Mouse (Mus musculus): Measurements from ENCODE around the gene Cldn2. TPM values are rescaled to one million over a fixed set of nuclear protein-coding genes. Genes with fewer than 3 reads are reported as not detected.
"Not testable (repeated sequence)": the region's sequence is repeated elsewhere in the genome, so short reads cannot be mapped to it uniquely, and the experiment has no call there.

The Cldn2 gene
- polyA plus RNA-seq (2016; fragmentation: Nextera tagmentation; extraction: Ambion mirVana) = 1.0 TPM in 1 of 2 replicates, not detected in the other

DNA sequence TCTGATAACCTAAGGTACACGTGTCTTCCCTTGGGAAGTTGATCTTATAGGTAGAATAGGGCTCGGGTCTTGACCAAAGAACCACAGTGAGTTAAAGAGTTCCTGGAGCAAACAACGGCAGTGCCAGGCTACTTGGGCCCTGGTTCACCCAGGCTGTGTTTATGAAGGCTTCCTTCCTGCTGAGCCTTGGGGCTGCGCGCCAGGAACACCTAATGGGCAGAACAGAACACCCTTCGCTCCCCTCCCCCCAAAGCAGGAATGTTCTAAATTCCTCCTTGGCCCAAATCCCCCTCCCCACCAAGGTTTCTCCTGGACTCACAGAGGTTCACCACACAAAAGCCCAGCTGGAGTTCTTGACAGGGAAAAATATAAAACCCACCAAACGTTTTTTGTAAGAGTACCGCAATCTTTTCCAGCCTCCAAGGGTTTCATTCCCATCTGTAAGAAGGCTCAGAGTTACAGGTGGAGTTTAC is at the start of gene Cldn2:
Gene Cldn2 (plus strand): TSS at position 423 of the 473 bp plus-strand sequence.
- H3K27ac ChIP-seq = no peak within 1 kb of the TSS
- no peak within 1 kb of the TSS for H3K4me2 ChIP-seq
- peaks cover 58% of the 10 kb centered on the region for H3K27me3 ChIP-seq
- WGBS = 58% methylated on average over 8 of the region's 8 CpGs
- no peaks in the 10 kb centered on the region for H3K4me1 ChIP-seq (replicated peaks)
- H3K9ac ChIP-seq (replicated peaks) = no peak within 1 kb of the TSS
- no peak within 1 kb of the TSS for H3K4me3 ChIP-seq (replicated peaks)
- ATAC-seq (ENCODE audit: insufficient number of reproducible peaks, insufficient read depth, low FRiP score, low TSS enrichment, low read depth) = no peak
- H3K36me3 ChIP-seq = no peaks in the 10 kb centered on the region
- no peaks in the 10 kb centered on the region for H3K9me3 ChIP-seq

DNA sequence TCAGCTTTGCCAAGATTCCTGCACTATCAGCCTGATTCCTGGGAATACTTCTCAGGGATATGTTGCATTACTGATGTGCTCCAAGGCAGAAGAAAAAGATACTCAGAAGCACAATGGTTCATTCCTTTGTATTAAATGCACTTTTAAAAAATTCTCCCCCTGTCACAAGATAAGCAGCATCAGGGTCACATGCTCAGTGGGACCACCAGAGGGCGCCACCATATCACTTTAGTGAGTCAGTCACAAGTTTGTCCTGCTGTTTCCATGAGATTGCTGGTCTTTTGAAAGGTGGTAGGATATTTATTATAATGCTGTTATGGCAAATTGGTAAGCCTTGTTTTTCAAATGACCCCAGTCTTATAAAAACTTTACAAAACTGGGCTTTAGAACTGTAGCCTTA is 48.8 kb upstream of the Cldn2 start:
- no peak overlapping the region for H3K27ac ChIP-seq
- no peaks in the 10 kb centered on the region for H3K36me3 ChIP-seq
- H3K27me3 ChIP-seq = peaks cover 3% of the 10 kb centered on the region
- no peak overlapping the region for H3K4me2 ChIP-seq
- WGBS = 0% methylated on average over 1 of the region's 1 CpGs
- H3K4me1 ChIP-seq (replicated peaks) = no peaks in the 10 kb centered on the region
- no peaks in the 10 kb centered on the region for H3K9me3 ChIP-seq
- no peak overlapping the region for H3K9ac ChIP-seq (replicated peaks)
- no peak overlapping the region for H3K4me3 ChIP-seq (replicated peaks)
- ATAC-seq (ENCODE audit: insufficient number of reproducible peaks, insufficient read depth, low FRiP score, low TSS enrichment, low read depth) = no peak

DNA sequence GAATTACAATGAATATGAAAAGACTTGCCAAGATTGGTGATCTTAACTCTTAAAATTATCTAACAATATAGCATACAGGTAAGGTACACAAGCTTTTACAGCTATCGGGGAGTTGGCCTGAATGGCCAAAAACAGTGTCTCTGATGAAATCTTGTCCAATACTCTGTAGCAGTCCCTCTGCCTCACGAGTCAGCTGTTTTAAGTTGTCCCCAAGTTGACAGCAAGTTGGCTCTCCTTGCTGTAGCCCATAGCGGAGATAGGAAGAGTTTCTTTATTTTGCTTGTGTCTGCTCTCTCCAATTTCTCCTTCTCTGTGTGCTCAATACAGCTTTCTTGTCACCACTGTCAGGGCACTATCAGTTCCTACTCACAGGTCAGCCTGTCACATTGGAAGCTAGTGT is 42.0 kb upstream of the Cldn2 start:
- not testable (repeated sequence) for H3K36me3 ChIP-seq; H3K4me3 ChIP-seq (replicated peaks); H3K9me3 ChIP-seq; H3K27me3 ChIP-seq; H3K4me2 ChIP-seq; H3K27ac ChIP-seq; ATAC-seq (ENCODE audit: insufficient number of reproducible peaks, insufficient read depth, low FRiP score, low TSS enrichment, low read depth); H3K9ac ChIP-seq (replicated peaks); H3K4me1 ChIP-seq (replicated peaks)
- WGBS = 83% methylated on average over 3 of the region's 3 CpGs

DNA sequence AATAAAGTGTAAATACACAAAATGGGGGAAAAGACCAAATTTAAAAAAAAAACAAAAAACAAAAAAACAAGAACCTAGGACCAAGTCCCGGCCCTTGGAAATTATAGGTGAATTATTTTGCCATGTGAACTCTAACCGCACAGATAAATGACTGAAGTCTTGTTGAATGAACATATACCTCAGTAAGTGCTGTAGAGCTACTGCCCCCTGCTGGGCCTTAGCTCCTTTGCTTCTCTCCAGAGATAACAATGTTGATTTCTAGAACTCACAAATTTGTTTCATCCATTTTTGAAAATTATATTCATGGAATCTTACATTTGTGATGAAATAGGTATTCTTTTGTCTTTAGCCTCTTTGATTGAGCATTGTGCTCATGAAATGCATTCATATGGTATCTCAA is 38.1 kb upstream of the Cldn2 start:
- Histone ChIP-seq H3K9ac (replicated peaks) (no peak overlapping the region), H3K9me3 (no peaks in the 10 kb centered on the region), H3K27me3 (peaks cover 3% of the 10 kb centered on the region; the same call in 1 of the 2 replicates), H3K4me3 (replicated peaks) (no peak overlapping the region), H3K27ac (no peak overlapping the region), H3K4me1 (replicated peaks) (no peaks in the 10 kb centered on the region), H3K36me3 (no peaks in the 10 kb centered on the region), H3K4me2 (no peak overlapping the region)
- ATAC-seq (ENCODE audit: insufficient number of reproducible peaks, insufficient read depth, low FRiP score, low TSS enrichment, low read depth) = no peak
- WGBS = 73% methylated on average over 2 of the region's 2 CpGs

DNA sequence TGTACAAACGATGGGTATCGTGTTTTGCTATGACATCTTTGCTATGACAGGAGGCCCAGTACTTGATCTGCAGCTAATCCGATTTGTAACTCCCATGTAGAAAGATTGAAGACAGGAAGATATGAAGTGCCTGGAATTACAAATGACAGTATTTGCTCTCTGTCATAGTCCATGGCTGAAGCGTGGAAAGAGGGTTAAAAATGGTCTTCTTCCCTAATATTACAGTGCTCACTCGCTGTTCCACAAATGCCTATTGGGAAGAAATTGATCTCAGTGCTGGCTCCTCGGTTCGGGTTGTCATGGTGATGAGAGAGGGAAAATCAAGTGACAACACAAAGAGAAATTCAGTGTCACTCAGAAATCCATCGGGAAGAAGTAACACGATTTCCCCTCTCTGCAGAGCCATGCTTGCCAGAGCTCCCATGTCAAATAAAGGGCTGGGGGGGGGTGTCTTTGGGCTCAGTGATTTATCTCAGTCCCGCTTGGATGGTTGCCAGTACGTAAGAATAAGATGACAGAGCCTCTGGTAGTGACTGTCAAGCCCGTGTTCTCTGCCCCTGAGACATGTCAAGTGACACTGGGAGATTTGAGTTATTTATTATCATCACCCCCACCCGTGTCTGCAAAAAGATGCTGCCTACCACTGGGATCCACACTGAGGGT is 30.5 kb upstream of the Cldn2 start:
- no peak overlapping the region for H3K4me3 ChIP-seq (replicated peaks)
- H3K27ac ChIP-seq = no peak overlapping the region
- H3K9me3 ChIP-seq = no peaks in the 10 kb centered on the region
- H3K4me2 ChIP-seq = no peak overlapping the region
- WGBS = 79% methylated on average over 13 of the region's 13 CpGs
- H3K27me3 ChIP-seq = peaks cover 23% of the 10 kb centered on the region
- no peaks in the 10 kb centered on the region for H3K36me3 ChIP-seq
- no peak for ATAC-seq (ENCODE audit: insufficient number of reproducible peaks, insufficient read depth, low FRiP score, low TSS enrichment, low read depth)
- H3K9ac ChIP-seq (replicated peaks) = no peak overlapping the region
- no peaks in the 10 kb centered on the region for H3K4me1 ChIP-seq (replicated peaks)

DNA sequence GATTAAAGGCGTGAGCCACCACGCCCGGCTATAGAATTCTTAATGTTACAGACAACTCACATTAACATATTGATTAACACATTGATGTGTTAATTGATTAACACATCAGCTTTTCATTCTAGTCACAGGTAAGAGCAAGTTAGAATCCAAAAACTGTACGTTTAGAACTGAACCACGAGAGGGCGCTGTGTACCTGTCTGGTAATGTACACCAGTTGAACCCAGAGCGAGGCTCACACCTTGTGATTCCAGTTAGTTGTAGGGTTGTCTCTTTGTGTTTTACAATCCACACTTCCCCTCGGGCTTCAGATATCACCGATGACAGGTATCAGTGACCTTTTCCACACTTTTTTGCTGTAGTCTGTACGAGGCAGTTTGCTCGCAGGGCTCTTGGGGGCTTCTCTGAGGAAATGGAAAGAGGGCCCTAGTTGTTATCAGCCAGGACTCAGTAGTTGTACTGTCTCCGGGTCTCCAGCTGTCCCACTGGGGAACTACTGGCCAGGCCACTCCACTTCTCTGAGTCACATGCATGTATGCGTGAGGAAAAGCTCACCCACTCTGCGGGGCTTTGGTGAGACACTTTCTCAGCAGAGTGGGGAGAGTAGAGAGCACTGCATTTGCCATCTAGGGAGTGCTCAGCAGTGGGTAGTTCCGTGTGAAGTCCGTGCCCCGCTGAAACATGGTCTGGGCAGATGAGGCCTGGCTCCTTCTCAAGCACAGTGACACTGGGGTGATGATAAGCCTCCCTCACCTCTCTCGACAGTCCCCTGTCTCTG is 26.1 kb upstream of the Cldn2 start:
- 29% methylated on average over 18 of the region's 18 CpGs for WGBS
- Histone ChIP-seq H3K27me3 (peaks cover 30% of the 10 kb centered on the region), H3K36me3 (no peaks in the 10 kb centered on the region)

DNA sequence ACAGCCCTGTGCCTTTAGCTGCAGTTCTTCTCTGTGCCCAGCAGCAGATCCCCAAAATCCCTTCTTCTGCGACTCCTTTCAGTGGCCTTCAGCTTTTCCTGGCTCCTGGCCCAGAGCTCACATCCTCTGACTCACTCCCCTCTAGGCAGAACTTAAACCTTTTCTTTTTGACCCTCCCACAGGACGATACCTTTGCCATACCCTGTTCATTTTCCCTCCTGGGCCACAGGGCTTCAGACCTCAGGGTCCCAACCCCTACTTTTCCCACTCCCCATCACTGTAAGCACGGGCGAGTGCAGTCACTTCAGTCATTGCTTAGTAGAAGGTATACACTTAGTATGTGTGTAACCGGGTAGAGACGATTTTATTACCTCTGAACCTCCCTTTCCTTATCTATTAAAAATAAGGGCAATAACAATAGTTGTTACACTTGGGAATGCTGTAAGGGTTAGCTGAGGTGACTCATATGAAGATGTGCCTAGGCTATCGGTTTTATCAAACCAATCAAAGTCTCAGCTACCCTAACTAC is 25.5 kb upstream of the Cldn2 start:
- Histone ChIP-seq H3K9me3 (no peaks in the 10 kb centered on the region), H3K4me3 (replicated peaks) (no peak overlapping the region), H3K36me3 (no peaks in the 10 kb centered on the region), H3K27me3 (peaks cover 27% of the 10 kb centered on the region), H3K9ac (replicated peaks) (no peak overlapping the region), H3K4me2 (no peak overlapping the region), H3K27ac (no peak overlapping the region), H3K4me1 (replicated peaks) (no peaks in the 10 kb centered on the region)
- 0 out of 2 replicates have a peak, but pooled peaks have one; percentile 26 for ATAC-seq (ENCODE audit: insufficient number of reproducible peaks, insufficient read depth, low FRiP score, low TSS enrichment, low read depth)
- 60% methylated on average over 7 of the region's 7 CpGs for WGBS

More for the DNA sequence above, 26.1 kb upstream of the Cldn2 start:
- no peaks in the 10 kb centered on the region for H3K9me3 ChIP-seq
- no peak overlapping the region for H3K4me2 ChIP-seq
- no peak overlapping the region for H3K27ac ChIP-seq
- no peaks in the 10 kb centered on the region for H3K4me1 ChIP-seq (replicated peaks)
- no peak overlapping the region for H3K9ac ChIP-seq (replicated peaks)
- no peak overlapping the region for H3K4me3 ChIP-seq (replicated peaks)
- no peak for ATAC-seq (ENCODE audit: insufficient number of reproducible peaks, insufficient read depth, low FRiP score, low TSS enrichment, low read depth)

DNA sequence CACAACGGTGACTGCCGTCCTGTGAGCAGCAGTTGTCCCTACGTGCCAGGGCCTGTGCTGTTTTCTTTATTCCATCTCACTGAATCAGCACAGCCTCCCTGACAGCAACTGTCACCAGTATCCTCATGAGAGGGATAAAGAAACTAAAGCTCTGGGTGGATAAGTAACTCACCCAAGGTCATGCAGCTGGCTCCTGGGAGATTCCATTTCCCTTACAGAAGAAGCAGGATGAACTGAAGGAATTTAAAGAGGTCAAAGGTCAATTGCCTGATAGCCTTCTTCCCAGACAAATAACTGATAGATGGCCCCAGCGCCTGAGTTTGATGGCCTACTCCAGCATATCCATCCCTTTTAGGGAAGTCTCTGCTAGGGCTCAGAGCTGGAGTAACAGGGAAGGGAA is 23.3 kb upstream of the Cldn2 start:
- no peaks in the 10 kb centered on the region for H3K9me3 ChIP-seq
- WGBS = 36% methylated on average over 4 of the region's 4 CpGs
- H3K4me3 ChIP-seq (replicated peaks) = no peak overlapping the region
- ATAC-seq (ENCODE audit: insufficient number of reproducible peaks, insufficient read depth, low FRiP score, low TSS enrichment, low read depth) = no peak
- no peaks in the 10 kb centered on the region for H3K4me1 ChIP-seq (replicated peaks)
- H3K9ac ChIP-seq (replicated peaks) = no peak overlapping the region
- no peak overlapping the region for H3K27ac ChIP-seq
- H3K4me2 ChIP-seq = no peak overlapping the region
- H3K36me3 ChIP-seq = no peaks in the 10 kb centered on the region
- H3K27me3 ChIP-seq = peaks cover 37% of the 10 kb centered on the region

DNA sequence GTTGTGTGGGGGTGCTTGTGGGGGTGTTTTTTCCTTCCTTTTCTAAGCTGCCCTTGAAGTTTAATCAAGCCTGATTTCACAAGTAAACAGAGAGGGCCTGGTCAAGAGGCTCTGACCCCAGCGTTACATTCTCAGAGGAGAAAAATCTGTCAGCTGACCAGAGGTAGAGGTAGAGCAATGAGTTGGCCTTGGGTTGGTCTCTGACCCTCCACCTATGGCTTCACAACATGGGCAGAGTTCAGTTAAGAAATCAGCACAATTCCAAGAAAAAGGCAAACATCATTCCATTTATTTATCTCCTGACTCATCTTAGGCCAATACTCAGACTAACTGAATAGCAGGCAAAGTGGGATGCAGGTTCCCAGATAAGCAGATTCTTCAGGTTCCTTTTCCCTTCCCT is 21.7 kb upstream of the Cldn2 start:
- Histone ChIP-seq H3K4me3 (replicated peaks) (no peak overlapping the region), H3K27me3 (peaks cover 41% of the 10 kb centered on the region), H3K4me2 (no peak overlapping the region), H3K36me3 (no peaks in the 10 kb centered on the region), H3K4me1 (replicated peaks) (no peaks in the 10 kb centered on the region), H3K27ac (no peak overlapping the region), H3K9me3 (no peaks in the 10 kb centered on the region), H3K9ac (replicated peaks) (no peak overlapping the region)
- no peak for ATAC-seq (ENCODE audit: insufficient number of reproducible peaks, insufficient read depth, low FRiP score, low TSS enrichment, low read depth)
- 82% methylated on average over 1 of the region's 1 CpGs for WGBS

DNA sequence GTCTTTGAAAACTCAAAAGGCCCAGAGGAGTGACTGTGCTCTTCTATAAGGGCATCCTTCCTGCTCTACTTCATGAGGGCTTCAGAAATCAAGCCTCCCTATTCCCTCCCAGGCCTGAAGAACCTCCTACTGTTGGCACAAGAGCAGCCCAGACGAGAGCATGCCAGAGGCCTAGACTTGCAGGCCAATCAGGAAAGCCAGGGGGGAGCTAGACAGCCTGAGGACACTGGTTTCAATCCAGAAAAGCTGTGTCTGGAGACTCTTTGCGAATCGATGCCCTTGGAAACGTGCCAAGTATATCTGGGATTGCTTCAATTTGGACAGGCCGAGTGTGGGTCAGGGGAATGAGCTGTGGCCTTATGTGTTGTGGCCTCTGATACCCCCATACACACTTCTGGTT is 21.2 kb upstream of the Cldn2 start:
- H3K9me3 ChIP-seq = no peaks in the 10 kb centered on the region
- ATAC-seq (ENCODE audit: insufficient number of reproducible peaks, insufficient read depth, low FRiP score, low TSS enrichment, low read depth) = no peak
- 76% methylated on average over 5 of the region's 5 CpGs for WGBS

DNA sequence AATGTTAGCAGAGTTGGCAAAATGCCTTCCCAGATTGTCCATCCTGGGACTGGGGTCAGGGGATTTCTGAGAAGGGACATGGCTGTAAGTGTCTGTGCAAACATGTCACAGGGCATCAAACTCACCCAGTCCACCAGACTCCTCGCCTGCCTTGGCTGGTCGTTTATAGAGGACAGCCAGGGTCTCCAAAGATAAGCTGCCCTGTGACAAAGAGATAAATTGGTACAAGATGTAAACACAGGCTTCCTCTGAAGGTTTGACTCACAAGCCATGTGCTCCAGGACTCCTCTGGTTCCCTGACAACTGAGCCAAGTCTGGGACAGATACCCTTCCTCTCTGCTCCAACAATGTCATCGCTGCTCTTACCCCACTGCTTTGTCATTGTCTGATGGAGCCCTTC is 19.6 kb upstream of the Cldn2 start:
- 41% methylated on average over 3 of the region's 3 CpGs for WGBS
- H3K36me3 ChIP-seq = no peaks in the 10 kb centered on the region
- no peak overlapping the region for H3K4me3 ChIP-seq (replicated peaks)
- H3K4me2 ChIP-seq = no peak overlapping the region
- no peak overlapping the region for H3K9ac ChIP-seq (replicated peaks)
- ATAC-seq (ENCODE audit: insufficient number of reproducible peaks, insufficient read depth, low FRiP score, low TSS enrichment, low read depth) = no peak
- peaks cover 44% of the 10 kb centered on the region for H3K27me3 ChIP-seq
- H3K27ac ChIP-seq = no peak overlapping the region
- no peaks in the 10 kb centered on the region for H3K9me3 ChIP-seq
- H3K4me1 ChIP-seq (replicated peaks) = no peaks in the 10 kb centered on the region

More for the DNA sequence above, 21.2 kb upstream of the Cldn2 start:
- Histone ChIP-seq H3K9ac (replicated peaks) (no peak overlapping the region), H3K4me2 (no peak overlapping the region), H3K36me3 (no peaks in the 10 kb centered on the region), H3K4me1 (replicated peaks) (no peaks in the 10 kb centered on the region), H3K27ac (no peak overlapping the region), H3K4me3 (replicated peaks) (no peak overlapping the region), H3K27me3 (peaks cover 41% of the 10 kb centered on the region)
